Mouse (Mus musculus) megakaryocyte, embryonic 14.5 days (primary cell): Measurements from ENCODE around the gene 1700006A11Rik.

Experiments
- FLI1 ChIP-seq: IDR thresholded peaks from 2 replicates; pipeline ENCODE4 v1.6.1; 2012; ENCODE audit warnings: low read length, inconsistent platforms, mixed read lengths
- GATA1 ChIP-seq: IDR thresholded peaks from 3 replicates; pipeline ENCODE4 v1.6.1; 2012; ENCODE audit warnings: mixed read lengths, low read length, inconsistent platforms, borderline replicate concordance

DNA sequence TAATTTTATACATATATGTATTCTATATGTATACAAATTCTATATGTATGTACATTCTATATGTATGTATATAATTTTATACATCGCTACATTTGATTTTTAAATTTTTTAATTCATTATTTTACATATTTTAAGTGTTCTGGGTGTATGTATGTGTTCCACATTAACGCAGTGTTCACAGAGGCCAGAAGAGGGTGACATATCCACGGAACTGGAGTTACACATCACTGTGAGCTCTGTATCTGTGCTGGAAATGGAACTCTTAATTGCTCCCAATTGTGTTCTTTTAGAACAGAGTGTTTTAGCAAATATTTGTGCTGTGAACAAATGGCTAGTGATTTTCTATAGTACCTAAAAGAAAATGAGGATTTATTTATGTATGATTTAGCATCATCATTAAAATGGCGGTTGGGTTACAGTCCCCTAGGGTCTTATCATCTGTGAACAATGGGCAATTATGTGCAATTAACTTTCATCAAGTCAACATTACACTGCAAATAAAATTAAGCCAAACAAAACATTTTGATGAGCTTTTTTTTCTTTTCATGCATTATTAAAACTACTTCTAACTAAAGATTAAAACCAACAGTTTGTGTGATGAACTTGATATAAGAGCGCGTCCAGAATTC lies 40.4 kb upstream of the 1700006A11Rik start:
- TF ChIP-seq GATA1 (no peak), FLI1 (no peak)
